Mouse (Mus musculus) brain, embryonic 14.5 days (tissue): ENCODE data around the gene Rad51b. TPM values are rescaled to one million over a fixed set of nuclear protein-coding genes. Genes with fewer than 3 reads are reported as not detected.

Source experiments
- DNase-seq: peaks from one replicate; pipeline ENCODE4 v3.0.0-alpha.2; 2011; ENCODE audit warnings: low read depth
- CTCF ChIP-seq: fragments of 200-500 bp; IDR thresholded peaks from 2 replicates; pipeline ENCODE4 v1.5.1; 2012; ENCODE audit warnings: inconsistent platforms, mild to moderate bottlenecking, moderate library complexity, borderline replicate concordance; ENCODE audit not compliant: insufficient read depth, insufficient read length; ENCODE audit errors: extremely low read depth
- POLR2A ChIP-seq: fragments of 200-500 bp; IDR thresholded peaks from 2 replicates; pipeline ENCODE4 v1.6.1; 2012; ENCODE audit warnings: mild to moderate bottlenecking, inconsistent platforms, borderline replicate concordance; ENCODE audit not compliant: poor library complexity, insufficient read depth, insufficient read length, severe bottlenecking; ENCODE audit errors: extremely low read depth
- polyA plus RNA-seq: library from polyadenylated mRNA; depleted of rRNA; stranded (reverse); fragments of >200 nt; gene quantifications from 2 replicates; pipeline ENCODE4 v1.2.3, GENCODE M21; 2012

Rad51b gene
- polyA plus RNA-seq, 1 experiment: 1.1 TPM

DNA sequence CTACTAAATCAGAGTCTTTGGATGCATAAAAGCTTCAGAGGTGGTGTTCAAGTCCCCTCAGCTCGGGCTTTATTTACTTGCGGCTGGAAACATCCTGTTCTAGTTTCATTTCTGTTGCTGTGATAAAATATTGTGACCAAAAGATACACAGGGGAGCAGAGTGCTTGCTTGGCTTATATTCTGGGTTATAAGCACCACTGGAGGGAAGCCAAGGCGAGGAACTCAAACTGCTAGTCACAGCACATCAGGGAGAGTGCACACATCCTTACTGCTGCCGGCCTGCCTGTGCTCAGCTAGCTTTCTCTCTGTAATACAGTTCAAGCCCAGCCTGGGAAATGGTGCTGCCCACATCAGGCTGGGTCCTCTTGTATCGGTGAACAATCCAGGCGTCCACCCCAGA is 43.4 kb downstream of the Rad51b start:
- no peak for TF ChIP-seq CTCF
- TF ChIP-seq POLR2A: no peak
- peak; percentile 19 for DNase-seq

DNA sequence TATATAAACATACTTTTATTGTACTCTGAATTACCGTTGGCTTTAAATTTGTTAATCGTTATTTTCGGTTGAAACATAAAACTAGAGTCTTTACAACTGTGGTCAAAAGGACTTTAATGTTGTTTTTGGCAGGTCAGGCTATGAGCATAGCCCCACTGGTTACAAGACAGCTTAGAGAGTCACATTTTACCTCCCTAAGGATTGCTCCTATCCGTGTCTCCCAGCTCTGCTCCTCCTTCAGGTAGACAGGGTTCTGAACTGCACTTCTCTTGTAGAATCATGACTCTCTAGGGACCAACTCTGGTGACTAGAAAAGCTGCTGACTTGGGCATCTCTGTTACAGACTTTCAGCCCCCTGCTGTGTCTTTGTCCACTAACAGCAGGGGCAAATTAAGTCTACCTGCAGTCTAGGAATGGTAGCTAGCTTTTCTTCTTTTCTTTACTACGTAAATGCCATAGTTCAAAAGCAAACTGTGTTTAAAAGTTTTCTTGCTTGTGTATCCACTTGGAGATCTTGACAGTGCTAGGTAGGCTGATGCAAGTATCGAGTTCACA is 44.3 kb downstream of the Rad51b start:
- TF ChIP-seq CTCF (no peak), POLR2A (no peak)
- no peak for DNase-seq

DNA sequence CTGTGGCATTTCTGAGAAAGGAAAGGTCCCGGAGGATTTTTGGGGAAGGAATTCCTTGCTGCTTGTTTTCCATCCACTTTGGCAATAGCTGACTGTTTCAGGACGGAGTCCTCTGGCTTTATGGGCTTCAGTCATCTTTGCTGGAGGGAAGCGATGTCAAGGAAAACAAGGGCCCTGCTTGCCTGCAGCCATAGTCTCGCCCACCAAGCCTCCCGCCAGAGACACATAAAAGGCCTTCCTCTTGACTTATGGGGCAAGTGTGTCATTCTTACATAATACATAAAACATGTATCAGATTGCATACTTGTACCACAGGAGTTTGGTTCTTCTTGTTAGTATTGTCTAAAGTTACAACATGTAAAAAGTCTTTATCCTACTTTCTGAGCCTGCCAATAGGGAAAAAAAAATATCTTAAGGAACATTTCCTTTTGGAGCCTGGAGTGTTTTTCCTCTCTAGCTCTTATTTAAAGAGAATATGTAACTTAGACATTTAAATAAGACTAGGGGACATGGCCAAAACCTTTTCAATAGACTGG is 49.2 kb downstream of the Rad51b start:
- no peak for DNase-seq
- TF ChIP-seq CTCF (no peak), POLR2A (no peak)

DNA sequence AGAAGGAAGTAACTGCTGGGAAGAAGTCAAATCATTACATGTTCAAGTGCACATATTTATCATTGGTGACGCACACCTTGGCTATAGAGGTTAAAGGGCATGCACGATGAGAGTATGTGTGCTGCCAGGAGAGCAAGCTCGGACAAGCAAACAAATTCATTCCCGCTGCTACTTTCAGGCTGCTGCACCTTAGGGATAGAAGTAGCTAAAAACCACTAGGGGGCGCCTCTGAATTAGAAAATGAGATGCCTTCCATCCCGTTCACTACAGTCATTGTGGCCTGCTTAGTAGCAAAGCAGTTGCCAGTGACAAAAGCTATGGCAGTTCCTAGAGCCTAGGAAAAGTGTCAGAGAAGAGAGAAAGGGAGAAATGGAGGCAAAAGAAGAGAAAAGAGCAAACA is 50.6 kb downstream of the Rad51b start:
- TF ChIP-seq CTCF (peak; percentile 73), POLR2A (no peak)
- peak; percentile 93 for DNase-seq

DNA sequence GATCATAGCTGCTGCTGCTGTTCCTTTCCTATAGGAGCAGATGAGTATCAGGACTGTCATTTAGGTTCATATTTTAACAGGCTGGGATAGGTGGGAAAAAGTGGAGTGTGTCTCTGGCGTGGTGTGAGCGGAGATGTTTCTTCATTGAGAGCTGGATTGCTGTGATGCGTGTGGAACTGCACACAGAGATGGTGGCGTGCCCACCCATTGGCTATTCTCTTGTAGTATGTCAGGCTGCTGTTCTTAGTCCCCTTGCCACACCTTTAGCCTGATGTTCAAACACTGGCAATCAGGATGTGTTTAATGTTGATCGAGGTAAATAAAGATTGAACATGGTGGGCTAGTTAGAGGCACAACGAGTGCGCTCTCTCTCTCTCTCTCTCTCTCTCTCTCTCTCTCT is 54.4 kb downstream of the Rad51b start:
- DNase-seq: no peak
- TF ChIP-seq POLR2A: no peak
- no peak for TF ChIP-seq CTCF

DNA sequence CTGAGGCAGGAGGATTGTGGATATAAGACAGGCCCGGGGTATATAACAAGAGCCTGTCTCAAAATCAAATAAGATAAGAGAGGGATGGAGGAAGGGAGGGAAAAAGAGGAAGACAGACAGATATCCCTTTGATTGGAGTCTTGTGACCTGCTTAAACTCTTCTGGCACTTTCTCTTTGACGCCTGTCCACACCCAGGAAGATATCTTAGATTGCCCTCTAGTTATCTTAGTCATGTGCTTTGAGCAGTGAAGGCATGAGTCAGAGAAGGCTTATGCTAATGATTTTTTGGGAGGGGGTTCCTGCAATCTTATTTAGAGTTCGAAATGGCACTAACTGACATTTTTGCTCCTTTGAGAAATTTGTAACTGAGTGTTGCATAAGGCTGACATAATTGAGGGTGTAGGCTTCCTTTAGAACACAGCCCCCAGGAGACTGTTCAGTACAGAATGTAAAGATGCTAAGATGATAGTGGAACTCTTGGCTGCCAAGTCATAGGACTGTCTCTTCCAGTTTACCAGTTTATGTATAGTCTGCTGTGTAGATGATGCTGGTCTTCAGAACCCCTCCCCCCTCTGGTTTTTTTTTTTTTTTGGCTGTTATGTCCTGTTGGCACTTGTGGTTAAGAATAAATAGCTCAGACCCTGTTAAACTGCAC is 55.1 kb downstream of the Rad51b start:
- no peak for TF ChIP-seq POLR2A
- no peak for TF ChIP-seq CTCF
- DNase-seq: peak; percentile 16

DNA sequence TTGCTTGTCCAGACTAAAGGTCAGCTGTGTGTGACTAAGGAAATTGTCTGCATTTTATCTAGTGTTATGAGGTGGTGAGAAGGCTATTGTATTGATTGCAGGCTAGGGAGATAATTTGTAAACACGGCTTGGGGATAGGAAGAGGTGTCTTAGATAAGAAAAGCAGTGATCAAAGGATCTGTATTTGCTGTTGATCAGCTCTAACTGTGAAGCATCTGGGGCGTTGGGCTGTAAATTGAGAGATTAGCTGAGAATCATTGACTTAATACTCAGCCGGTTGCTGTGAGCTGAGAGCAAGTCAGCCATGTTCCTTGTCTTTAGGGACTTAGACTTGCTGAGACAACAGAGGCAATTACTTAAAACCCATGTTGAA is 55.6 kb downstream of the Rad51b start:
- DNase-seq: peak; percentile 48
- TF ChIP-seq POLR2A (no peak), CTCF (no peak)

DNA sequence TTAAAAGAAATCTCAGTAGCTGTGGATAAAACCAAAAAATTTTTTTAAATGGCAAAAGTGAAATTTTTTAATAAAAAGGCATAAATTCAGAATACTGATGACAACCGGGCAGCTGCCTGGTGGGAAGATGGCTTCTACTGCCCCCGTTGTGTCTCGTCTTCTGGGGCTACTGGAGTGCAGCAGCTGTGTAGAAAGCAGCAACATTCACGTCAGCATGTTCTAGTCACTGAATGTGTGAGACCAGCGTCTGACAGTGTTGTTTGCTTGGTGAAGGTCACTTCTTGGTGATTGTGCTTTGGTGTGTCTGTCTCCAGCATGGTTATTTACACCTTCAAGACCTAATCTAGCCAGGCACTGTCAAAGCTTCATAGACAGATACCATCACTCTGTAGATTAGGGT is 56.3 kb downstream of the Rad51b start:
- TF ChIP-seq POLR2A (no peak), CTCF (no peak)
- DNase-seq: peak; percentile 29

DNA sequence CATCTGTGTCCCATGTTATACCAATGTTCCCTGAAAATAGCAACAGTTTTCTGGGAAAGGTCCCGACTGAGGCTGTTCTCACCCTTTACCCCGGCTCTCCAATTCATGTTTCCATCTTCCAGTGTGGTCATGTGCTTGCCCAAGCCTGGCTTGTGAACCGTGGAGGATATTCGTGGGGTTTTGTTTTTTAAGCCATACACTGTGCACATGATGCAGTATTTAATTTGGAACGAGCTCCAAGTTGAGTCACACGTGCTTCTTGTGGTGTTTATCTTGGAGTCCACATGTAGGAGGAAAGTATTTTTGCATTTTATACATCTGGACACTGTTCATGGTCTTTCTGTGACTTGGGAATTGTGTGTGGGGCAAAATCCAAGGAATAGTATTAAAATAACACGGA is 57.5 kb downstream of the Rad51b start:
- TF ChIP-seq CTCF: no peak
- TF ChIP-seq POLR2A: no peak

DNA sequence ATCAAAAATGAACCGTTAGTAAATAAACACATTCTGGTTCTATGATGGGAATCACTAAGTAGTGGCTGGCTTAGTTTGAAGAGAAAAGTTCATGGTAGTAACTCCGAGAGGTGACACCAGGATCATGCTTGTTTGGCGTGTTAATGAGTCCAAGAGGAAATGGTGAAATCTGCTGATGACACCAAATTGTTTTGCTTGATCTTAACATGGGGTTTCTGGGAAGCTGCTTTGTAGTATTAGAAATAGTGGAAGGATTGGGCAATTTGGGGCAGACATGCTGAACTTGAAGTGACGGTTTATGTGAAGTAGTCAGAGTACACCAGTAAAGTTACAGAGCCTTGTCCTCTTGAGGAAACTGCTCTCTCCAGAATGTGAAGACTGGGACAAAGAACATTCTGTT is 59.1 kb downstream of the Rad51b start:
- TF ChIP-seq POLR2A (no peak), CTCF (no peak)
- DNase-seq: no peak

More for the DNA sequence above, 57.5 kb downstream of the Rad51b start:
- DNase-seq: no peak

DNA sequence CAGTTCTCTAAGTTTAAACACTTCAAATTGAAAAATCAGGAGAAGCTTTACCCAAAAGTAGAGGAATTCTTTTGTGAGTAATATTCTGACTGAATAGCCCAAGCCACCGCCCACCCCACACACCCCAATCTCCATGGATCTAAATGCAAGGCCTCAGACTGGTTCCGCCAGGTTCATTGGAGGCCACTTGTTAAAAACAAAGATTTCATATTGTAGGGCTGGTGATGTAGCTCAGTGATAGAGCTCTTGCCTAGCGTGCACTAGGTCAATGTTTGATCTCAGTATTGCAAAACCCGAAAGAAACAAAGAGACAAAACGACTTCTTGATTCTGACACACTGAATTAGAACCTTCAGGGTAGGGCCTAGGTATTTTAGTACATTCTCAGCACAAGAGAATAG is 60.5 kb downstream of the Rad51b start:
- no peak for TF ChIP-seq CTCF
- no peak for TF ChIP-seq POLR2A
- DNase-seq: no peak
